Comparison of ENCODE assay signal across 9 mouse cellular contexts in genomic region chr4:44119410-44120201, GRCm38 (mm10). TPM values are rescaled to one million over a fixed set of nuclear protein-coding genes. Genes with fewer than 3 reads are reported as not detected.
A peak's percentile ranks its signal among the peaks of the same experiment; 100 is the strongest.
DNase-seq lines count a peak whose midpoint lies in the region; ATAC-seq lines count a peak whose summit lies in the region.
"Had no signal": no experiment of that assay in that cellular context is flagged by ENCODE, and none has a peak within 500 bp of the region (broad histone marks: within the 10 kb centered on the region; RNA-seq: fewer than 3 reads in every experiment).

No protein-coding gene starts in this region.

- no peaks in the 10 kb centered on the region for H3K27me3 ChIP-seq in hindbrain, embryonic 13.5 days
- no peaks in the 10 kb centered on the region for H3K27me3 ChIP-seq in hindbrain, embryonic 16.5 days (replicated peaks; ENCODE audit: control insufficient read depth, insufficient read depth, low read length)
- H3K27me3 ChIP-seq in splenic B cell, adult 2 months (ENCODE audit: control insufficient read depth, insufficient read depth, low read length, poor library complexity, severe bottlenecking) = no peaks in the 10 kb centered on the region
- H3K27me3 ChIP-seq: embryonic facial prominence, embryonic 13.5 days had no signal

- no peaks in the 10 kb centered on the region for H3K4me1 ChIP-seq in hindbrain, embryonic 13.5 days (replicated peaks)
- no peaks in the 10 kb centered on the region for H3K4me1 ChIP-seq in hindbrain, embryonic 16.5 days (ENCODE audit: control insufficient read depth, insufficient read depth, low read depth, low read length)
- H3K4me1 ChIP-seq: embryonic facial prominence, embryonic 13.5 days had no signal

- peaks cover 20% of the 10 kb centered on the region for H3K36me3 ChIP-seq in hindbrain, embryonic 13.5 days
- no peaks in the 10 kb centered on the region for H3K36me3 ChIP-seq in hindbrain, embryonic 16.5 days (ENCODE audit: control insufficient read depth, insufficient read depth, low read length)
- no peaks in the 10 kb centered on the region for H3K36me3 ChIP-seq in splenic B cell, adult 2 months (ENCODE audit: control insufficient read depth, insufficient read depth, low read length, poor library complexity, severe bottlenecking)

- H3K4me3 ChIP-seq in hindbrain, embryonic 13.5 days = no peak overlapping the region
- no peak overlapping the region for H3K4me3 ChIP-seq in hindbrain, embryonic 16.5 days (ENCODE audit: low read length)
- H3K4me3 ChIP-seq: embryonic facial prominence, embryonic 13.5 days had no signal

- no peaks in the 10 kb centered on the region for H3K9me3 ChIP-seq in hindbrain, embryonic 13.5 days
- H3K9me3 ChIP-seq in hindbrain, embryonic 16.5 days (ENCODE audit: control insufficient read depth, low read length) = no peaks in the 10 kb centered on the region
- H3K9me3 ChIP-seq: embryonic facial prominence, embryonic 13.5 days had no signal

- H3K4me2 ChIP-seq in hindbrain, embryonic 13.5 days = no peak overlapping the region
- H3K4me2 ChIP-seq in hindbrain, embryonic 16.5 days (ENCODE audit: low read length) = no peak overlapping the region
- H3K4me2 ChIP-seq: embryonic facial prominence, embryonic 13.5 days had no signal

- H3K9ac ChIP-seq in hindbrain, embryonic 13.5 days = no peak overlapping the region
- no peak overlapping the region for H3K9ac ChIP-seq in hindbrain, embryonic 16.5 days (ENCODE audit: low read depth, low read length)
- H3K9ac ChIP-seq: embryonic facial prominence, embryonic 13.5 days had no signal

- no peak overlapping the region for H3K27ac ChIP-seq in hindbrain, embryonic 13.5 days
- no peak overlapping the region for H3K27ac ChIP-seq in hindbrain, embryonic 16.5 days (ENCODE audit: low read depth, low read length)
- H3K27ac ChIP-seq: embryonic facial prominence, embryonic 13.5 days had no signal

- WGBS in hindbrain, embryonic 13.5 days = 56% methylated on average over 9 of the region's 9 CpGs
- 51% methylated on average over 9 of the region's 9 CpGs for WGBS in hindbrain, embryonic 16.5 days

- peak; percentile 39; the same call in 1 of the 2 replicates for ATAC-seq in hindbrain, embryonic 13.5 days (ENCODE audit: low FRiP score)
- ATAC-seq in hindbrain, embryonic 16.5 days = no peak

- peak; percentile 58 to 67 for DNase-seq in B cell, adult 2 months
- peak; percentile 79 for DNase-seq in NIH3T3 (ENCODE audit: low read depth)
- peak; percentile 27 for DNase-seq in heart, postnatal 4 days
- peak; percentile 83 for DNase-seq in splenic B cell, adult 2 months (ENCODE audit: low read depth, low spot score)
- no peak for DNase-seq in urinary bladder, adult 2 months (ENCODE audit: low spot score)
- no peak for DNase-seq in layer of hippocampus, adult 11-12 months (ENCODE audit: low spot score)

RNA-seq across cellular contexts. Expression of gene Gne, which starts 35.6 kb away (rescaled TPM):
- polyA plus RNA-seq in hindbrain, embryonic 13.5 days (2015; fragmentation: Nextera tagmentation; extraction: Ambion mirVana) = 23.6 and 24.1 TPM in 2 replicates
- polyA plus RNA-seq in hindbrain, embryonic 16.5 days (2015; fragmentation: Nextera tagmentation; extraction: Ambion mirVana) = 27.3 and 31.1 TPM in 2 replicates
- total RNA-seq in heart, postnatal 4 days (2021) = 10 to 100 TPM; 46.6 to 49.7 TPM
- 11.6 and 17.9 TPM in 2 replicates for polyA plus RNA-seq in urinary bladder, adult 2 months (2012; rRNA removed)

Comparison
In these comparisons a context has a peak if more than half of its experiments do, and no peak if none do; other contexts are left out.
1. DNase-seq: peak in B cell, adult 2 months (2 of 2), NIH3T3 (single experiment), heart, postnatal 4 days (single experiment) and splenic B cell, adult 2 months (single experiment); none in urinary bladder, adult 2 months (single experiment) and layer of hippocampus, adult 11-12 months (single experiment).